Comparison of ENCODE assay signal across 42 mouse cellular contexts in the genomic region with DNA sequence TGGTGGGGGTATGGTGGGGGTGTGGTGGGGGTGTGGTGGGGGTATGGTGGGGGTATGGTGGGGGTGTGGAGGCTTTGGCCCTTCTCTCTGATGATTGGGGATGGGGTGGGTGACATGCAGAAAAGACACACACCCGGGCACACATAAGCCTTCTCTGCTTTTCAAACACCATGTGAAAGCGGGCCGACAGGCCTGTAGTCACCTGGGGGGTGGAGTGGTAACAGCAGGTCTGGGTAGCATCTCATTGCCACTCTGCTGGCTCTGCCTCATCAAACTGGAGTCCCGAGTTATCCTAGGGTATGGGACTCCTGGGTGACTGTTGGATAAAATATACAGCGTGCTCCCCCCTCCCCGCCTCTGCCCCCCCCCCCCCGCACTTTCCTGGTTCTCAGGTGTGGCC. TPM values are rescaled to one million over a fixed set of nuclear protein-coding genes. Genes with fewer than 3 reads are reported as not detected.
"Had no signal": no experiment of that assay in that cellular context is flagged by ENCODE, and none has a peak within 500 bp of the region (broad histone marks: within the 10 kb centered on the region; RNA-seq: fewer than 3 reads in every experiment).

No protein-coding gene starts in this region.

- H3K4me2 ChIP-seq: heart, embryonic 11.5 days; heart, embryonic 12.5 days; heart, embryonic 13.5 days; heart, embryonic 15.5 days; hindbrain, embryonic 13.5 days; hindbrain, embryonic 14.5 days; hindbrain, embryonic 15.5 days; intestine, embryonic 15.5 days; kidney, embryonic 15.5 days had no signal

- H3K4me3 ChIP-seq: heart, embryonic 10.5 days; heart, embryonic 12.5 days; heart, embryonic 13.5 days; heart, embryonic 15.5 days; hindbrain, embryonic 10.5 days; hindbrain, embryonic 13.5 days; hindbrain, embryonic 15.5 days; intestine, embryonic 15.5 days; kidney, embryonic 15.5 days; layer of hippocampus, adult 2 months; left cerebral cortex, adult 2 months had no signal

- H3K9me3 ChIP-seq: heart, embryonic 10.5 days; heart, embryonic 12.5 days; heart, embryonic 13.5 days; heart, embryonic 15.5 days; hindbrain, embryonic 10.5 days; hindbrain, embryonic 13.5 days; hindbrain, embryonic 15.5 days; intestine, embryonic 15.5 days; kidney, embryonic 15.5 days had no signal

- H3K36me3 ChIP-seq: heart, embryonic 10.5 days; heart, embryonic 12.5 days; heart, embryonic 13.5 days; heart, embryonic 15.5 days; hindbrain, embryonic 10.5 days; intestine, embryonic 15.5 days; kidney, embryonic 15.5 days had no signal

- ATAC-seq: hindbrain, embryonic 16.5 days; inflammation-experienced regulatory T-cells, adult 6 months; intestine, embryonic 15.5 days; intestine, embryonic 16.5 days; intestine, postnatal 0 days had no signal

- H3K27ac ChIP-seq: heart, embryonic 10.5 days; heart, embryonic 13.5 days; heart, embryonic 15.5 days; hindbrain, embryonic 14.5 days; intestine, embryonic 15.5 days; kidney, embryonic 15.5 days; kidney, postnatal 0 days; layer of hippocampus, adult 2 months had no signal

- DNase-seq: heart, postnatal 10 days; heart, postnatal 14 days; heart, postnatal 36 days; heart, postnatal 4 days; kidney, adult 11 months; kidney, adult 18-20 months; kidney, adult 2 months; kidney, adult 8-10 months; kidney, adult 9 months; kidney, postnatal 10 days; kidney, postnatal 14 days; kidney, postnatal 25 days; kidney, postnatal 36 days; kidney, postnatal 4 days; layer of hippocampus, adult 9-11 months; layer of hippocampus, postnatal 36 days had no signal

- H3K9ac ChIP-seq: heart, embryonic 12.5 days; heart, embryonic 13.5 days; heart, embryonic 15.5 days; hindbrain, embryonic 15.5 days; intestine, embryonic 15.5 days; kidney, embryonic 15.5 days had no signal

- H3K27me3 ChIP-seq: hindbrain, embryonic 15.5 days had no signal

RNA-seq across cellular contexts. Expression of gene Slc22a12, which starts 48.8 kb away (rescaled TPM):
- total RNA-seq: heart, postnatal 10 days; heart, postnatal 14 days; heart, postnatal 25 days; heart, postnatal 36 days; heart, postnatal 4 days; hematopoietic stem cell, adult 5-6 weeks; left cerebral cortex, adult 18-20 months had no signal
- polyA plus RNA-seq: heart, embryonic 10.5 days; heart, embryonic 11.5 days; heart, embryonic 12.5 days; heart, embryonic 13.5 days; heart, embryonic 14.5 days; heart, embryonic 15.5 days; heart, embryonic 16.5 days; heart, postnatal 0 days; hindbrain, embryonic 10.5 days; hindbrain, embryonic 11.5 days; hindbrain, embryonic 14.5 days; hindbrain, embryonic 15.5 days; hindbrain, embryonic 16.5 days; inflammation-experienced regulatory T-cells, adult 6 months; intestine, embryonic 14.5 days; intestine, embryonic 16.5 days; intestine, postnatal 0 days had no signal
